Mouse (Mus musculus): ENCODE results near the gene Rplp1.

The Rplp1 gene

DNA sequence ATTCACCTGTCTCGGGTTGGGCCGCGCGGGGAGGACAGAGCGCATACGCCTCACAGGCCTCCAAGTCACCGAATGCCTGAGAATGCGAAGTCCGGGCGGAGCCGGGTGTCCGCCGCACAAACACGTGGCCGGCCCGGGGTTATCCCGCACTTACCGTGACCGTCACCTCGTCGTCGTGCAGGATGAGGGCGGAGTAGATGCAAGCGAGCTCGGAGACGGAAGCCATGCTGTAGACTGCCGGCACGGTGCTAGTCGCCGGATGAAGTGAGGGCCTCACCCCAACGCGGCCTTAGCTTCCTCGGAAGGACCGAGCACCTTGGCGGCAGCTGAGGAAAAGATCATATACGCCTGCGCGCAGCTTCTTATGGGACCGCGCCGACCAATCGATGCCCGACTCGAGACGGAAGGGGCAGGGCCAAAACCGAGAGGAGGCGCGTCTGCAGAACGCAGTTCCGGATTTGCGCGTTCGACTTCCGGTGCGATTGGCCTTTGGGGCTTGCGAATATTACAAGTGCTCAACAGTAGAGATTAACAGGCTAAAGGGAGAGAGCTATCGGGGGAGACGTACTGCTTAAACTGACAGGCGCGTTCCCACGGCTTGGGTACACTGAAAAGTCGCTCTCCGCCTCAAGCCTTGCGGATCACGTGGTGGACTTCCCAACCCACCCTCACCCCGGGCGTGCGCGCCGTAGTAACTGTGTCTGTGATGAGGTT is at the start of gene Rplp1:
Rplp1 (minus strand) TSS at position 340 of the 714 bp plus-strand sequence.
- peak; percentile 93 for DNase-seq (ENCODE audit: extremely low spot score, low spot score)

DNA sequence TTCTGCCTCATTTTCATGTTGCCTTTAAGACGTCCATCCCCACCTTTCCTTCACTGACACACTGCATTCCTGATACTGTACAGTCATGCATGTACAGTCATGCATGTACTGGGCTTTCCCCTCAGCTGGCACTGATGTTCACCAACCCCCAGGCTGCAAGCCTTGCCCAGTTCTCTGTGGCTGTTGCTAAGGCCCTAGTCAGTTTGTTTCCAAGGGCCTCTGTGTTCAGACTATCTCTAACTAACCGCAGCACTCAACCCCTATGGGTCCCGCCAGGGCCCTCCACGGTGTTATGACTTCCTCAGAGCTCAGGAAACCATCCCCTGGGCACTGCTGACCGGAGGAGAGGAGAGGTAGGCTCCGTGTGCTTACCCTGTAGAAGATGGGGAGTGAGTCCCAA is 49.0 kb upstream of the Rplp1 start:
- DNase-seq (ENCODE audit: extremely low spot score, low spot score), result no peak

DNA sequence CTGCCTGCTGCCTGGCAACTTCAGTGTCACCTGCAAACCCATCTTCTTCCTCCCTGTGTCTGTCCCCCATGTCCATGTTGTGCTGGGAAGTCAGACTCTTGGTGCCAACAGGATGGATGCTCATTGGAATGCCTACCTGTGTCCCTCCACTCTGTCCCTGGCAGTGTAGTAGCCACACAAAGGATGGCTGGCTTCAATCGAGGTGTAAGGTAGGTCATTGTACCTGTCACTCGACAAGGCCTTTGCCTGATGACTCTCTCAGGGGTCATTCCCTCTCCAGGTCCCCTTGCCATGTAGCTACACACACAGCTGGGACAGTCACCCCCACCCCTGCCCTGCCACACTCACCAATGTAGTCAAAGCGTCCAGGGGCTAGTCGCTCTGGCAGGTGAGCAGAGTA is 46.8 kb upstream of the Rplp1 start:
- DNase-seq (ENCODE audit: extremely low spot score, low spot score), result no peak

DNA sequence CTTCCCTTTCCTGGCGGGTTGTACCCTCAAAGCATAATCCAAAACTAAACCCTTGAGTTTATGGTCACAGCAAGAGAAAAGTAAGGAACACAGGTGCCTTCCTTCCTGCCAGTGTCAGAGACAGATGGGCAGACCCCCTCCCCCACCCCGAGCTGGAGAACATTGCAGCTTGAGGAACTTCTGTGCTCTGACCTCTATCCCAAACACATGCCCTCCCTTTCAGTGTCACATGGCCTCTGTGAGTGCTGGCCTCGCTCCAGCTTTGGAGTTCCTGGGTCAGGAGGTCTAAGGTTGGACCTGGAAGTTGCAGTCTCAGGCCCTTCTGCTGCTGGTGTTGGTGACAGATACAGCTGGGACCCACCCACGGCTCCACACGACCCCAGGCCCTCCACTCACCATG is 46.4 kb upstream of the Rplp1 start:
- DNase-seq (ENCODE audit: extremely low spot score, low spot score), result no peak

DNA sequence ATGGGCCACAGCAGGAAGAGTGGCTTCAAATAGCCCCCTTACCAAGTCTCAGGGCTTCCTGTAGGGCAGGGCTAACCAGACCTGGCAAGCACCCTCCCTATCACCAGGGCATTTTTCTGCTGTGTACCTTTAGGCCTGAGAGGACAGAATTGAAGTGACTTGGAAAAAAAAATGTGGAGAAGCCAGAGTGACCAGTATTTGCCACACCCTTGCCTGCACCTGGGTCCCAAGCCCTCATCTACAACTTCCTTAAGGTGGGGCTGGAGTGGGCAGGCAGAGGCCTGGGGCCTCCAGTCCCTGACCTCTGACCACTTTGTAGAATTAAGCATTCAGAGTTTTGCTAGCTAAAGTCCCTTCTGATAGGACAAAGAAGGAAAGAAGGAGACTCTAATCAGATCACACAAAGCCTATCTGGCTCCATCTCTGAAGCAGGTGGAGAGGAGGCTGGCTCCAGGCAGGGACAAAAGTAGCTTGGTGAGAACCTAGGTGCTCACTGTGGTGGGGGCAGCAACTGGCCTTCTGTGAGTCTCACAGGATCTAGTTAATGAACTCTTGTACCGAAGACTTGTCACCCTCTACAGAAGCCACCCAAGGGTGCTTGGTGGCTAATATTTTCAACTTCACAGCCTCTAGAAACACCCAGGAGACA is 45.7 kb upstream of the Rplp1 start:
- no peak for DNase-seq (ENCODE audit: extremely low spot score, low spot score)

DNA sequence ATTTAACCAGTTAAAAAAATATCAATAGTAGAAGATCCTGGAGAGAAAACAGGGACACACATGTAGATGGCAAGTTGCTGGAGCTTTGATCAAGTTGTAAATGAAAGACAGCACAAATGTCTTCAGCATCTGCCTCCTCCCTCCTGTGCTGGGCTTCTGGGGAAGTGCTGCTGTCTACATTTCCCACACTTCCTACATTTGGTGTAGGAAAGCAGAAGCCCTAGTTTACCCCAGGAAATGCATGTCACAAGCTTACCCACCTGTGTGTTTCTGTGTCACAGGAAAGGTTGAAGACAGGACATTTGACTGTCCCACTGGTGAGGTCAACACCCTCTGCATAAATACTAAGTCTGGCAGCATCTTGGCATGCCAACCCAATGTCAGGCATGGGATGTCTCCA is 40.4 kb upstream of the Rplp1 start:
- no peak for DNase-seq (ENCODE audit: extremely low spot score, low spot score)

DNA sequence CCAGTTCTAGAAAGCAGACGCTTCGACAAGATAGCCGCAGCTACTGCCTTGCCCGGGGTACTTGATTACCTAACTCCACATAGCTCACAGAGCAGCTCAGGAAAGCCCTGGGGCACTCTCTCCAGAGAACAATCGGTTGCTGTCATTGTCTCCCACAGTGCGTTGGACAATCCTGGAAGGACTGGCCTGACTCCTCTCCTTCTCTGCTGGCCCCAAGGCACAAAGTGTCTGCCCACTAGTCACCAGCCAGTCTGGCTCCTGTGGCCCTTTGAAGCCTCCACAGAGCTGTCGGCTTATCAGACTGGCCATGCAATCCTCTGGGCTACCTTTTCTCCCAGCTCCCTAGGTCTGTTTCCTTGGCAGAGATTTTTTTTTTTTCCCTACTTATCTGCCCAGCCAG is 37.9 kb upstream of the Rplp1 start:
- no peak for DNase-seq (ENCODE audit: extremely low spot score, low spot score)

DNA sequence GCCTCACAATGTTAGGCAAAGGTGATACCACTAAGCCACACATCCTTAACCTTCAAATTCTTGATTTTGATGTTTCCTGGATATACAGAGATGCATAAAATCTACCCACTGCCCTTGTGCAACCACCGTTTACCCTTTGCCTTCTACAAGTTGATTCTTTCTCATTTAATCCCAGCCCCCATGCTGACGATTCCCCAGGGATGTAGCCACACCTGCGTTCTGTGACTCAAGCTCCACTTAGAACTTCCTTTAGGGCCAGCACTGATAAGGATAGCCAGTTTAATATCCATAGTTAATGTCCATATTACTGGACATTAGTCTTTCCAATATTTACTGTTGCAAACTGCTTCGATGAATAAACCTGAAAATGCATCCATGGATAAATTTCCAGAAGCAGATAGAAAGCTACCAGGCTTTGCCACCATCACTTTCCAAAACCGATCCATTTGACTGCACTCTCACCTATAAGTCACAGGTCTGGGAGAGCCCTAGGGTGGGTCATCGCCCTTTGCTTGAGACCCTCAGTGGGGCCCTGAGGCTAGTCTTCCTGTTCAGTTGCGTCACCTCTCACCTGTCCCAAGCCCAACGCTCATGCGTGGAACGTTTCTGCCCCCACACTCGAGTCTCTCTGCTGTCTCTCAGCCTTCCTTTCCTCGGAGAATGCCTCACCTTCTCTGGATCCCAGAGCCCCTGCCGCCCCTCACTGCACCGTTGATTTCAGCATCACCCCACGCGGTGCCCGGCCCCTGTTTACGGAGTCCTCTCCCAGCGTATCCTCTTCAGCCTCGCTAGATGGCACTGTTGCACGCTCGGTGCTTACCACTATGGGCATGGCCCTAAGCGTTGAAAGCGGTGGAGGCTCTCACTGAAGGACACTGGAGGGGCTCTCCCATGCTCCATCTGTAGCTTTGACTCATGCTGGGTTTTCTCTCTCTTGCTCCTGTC is 33.3 kb upstream of the Rplp1 start:
- peak; percentile 79 for DNase-seq (ENCODE audit: extremely low spot score, low spot score)

DNA sequence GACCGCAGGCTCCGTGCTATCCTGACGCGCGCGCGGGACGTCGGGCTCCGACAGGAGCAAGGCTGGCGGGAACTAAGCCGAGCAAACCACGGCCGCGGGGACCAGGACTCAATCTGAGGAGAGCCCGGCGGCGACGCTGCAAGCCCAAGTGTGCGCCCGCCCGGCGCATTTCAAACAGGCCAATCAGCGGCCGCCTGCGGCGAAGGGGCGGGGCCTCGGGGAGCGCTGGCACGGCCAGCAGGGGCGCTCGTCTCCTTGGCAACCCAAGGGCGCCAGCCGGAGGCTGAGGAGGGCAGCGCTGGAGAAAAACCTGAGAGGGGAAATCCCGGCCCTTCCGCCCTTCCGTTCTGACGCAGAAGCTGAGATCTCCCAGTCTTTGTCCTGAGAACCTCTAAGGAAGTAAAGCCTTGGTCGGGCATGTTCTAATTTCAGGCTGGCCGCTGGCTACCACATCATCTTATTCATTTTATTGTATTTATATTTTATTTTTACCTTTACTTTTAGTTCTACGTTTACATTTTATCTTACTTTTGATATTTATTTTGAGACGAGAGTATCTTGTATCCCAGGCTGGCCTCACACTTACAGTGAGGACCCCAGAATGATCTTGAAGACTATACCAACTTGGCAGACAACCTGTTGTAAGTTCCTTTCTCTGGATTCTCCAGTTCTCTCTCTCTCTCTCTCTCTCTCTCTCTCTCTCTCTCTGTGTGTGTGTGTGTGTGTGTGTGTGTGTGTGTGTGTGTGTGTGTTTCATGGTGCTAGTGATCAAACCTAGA is 32.5 kb upstream of the Rplp1 start, which contains the start of gene Kif23:
Kif23 (minus strand) TSS at position 152 of the 779 bp plus-strand sequence.
- peak; percentile 99 for DNase-seq (ENCODE audit: extremely low spot score, low spot score)

DNA sequence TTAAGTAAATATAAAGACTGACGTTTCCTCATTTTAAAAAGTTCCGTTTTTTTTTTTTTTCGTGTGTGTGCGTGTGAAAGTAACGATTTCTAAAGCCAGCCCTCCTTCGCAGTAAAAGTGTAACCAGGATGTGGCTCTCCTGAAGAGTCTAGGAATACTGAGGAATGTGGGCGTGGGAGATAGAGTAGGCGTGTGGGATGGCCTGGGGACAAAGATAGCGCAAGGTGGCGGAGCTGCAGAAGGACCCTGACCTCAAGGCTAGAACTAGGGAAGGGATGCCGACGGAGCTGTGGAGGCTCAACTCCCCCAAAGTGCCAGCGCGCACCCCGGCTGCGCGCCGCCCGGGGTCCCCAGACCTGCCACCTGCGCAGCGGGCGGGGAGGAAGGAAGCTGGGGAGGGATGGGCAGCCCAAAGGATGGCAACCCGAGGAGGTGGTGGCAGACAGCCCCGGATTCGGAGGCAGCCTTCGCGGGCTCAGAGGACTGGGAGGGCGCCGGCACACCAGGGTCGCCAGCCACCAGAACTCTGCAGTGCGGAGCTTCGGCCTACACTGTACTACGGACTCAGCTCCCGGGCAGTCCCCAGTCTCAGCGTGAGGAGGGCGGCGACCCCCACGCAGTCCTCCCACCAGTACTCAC is 31.8 kb upstream of the Rplp1 start:
- no peak for DNase-seq (ENCODE audit: extremely low spot score, low spot score)

DNA sequence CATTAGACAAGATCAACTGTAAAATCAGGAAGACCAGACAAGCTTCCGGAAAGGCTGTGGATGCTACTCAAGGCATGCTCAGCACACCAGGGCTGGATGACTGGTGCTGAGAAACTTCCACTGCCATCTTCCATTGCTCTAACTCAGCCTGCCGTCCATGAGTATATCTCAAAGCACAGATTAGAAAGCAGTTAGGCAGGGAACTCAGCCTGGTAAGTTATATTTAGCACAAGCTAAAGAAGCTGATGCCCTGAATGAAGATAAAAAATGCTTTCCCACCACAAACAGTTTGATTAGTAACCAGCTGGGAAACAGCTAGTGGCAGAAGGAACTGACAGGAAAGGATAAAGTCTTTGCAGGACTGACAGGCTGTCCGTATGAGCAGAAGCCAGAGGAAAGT is 26.7 kb upstream of the Rplp1 start:
- DNase-seq (ENCODE audit: extremely low spot score, low spot score), result no peak

DNA sequence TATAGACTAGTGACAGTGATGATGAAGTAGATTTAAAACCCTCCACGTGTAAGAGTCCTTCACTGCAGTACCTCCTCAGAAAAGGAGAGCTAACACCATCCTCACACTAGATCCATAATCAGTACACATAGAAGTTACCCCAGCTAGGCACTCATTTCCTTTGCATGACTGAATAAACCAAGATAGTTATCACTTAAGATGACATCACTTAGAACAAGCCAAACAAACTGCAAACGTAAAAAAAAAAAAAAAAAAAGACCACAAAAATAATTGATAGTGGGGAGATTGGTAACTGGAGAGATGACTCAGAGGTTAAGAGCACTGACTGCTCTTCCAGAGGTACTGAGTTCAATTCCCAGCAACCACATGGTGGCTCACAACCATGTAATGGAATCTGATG is 19.0 kb upstream of the Rplp1 start:
- DNase-seq (ENCODE audit: extremely low spot score, low spot score), result no peak

DNA sequence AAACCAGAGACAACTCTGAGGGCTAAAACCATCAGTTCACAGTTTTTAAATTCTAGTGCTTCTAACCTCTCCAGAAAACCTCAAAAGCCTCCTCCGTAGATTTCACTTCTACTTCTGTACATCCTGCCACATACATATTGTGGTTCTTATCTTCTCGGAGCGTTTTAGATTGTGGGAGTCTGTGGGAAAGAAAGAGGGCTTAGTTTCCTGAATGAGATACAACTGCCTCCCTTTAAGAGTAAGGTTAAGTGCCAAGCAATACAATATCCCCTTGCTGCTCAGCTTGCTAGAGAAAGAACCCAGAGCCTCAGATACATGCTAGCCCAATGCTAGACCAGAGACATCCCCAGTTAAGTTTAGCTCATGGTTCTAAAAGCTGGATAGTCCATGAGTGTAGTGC is 17.7 kb upstream of the Rplp1 start:
- DNase-seq (ENCODE audit: extremely low spot score, low spot score), result no peak

DNA sequence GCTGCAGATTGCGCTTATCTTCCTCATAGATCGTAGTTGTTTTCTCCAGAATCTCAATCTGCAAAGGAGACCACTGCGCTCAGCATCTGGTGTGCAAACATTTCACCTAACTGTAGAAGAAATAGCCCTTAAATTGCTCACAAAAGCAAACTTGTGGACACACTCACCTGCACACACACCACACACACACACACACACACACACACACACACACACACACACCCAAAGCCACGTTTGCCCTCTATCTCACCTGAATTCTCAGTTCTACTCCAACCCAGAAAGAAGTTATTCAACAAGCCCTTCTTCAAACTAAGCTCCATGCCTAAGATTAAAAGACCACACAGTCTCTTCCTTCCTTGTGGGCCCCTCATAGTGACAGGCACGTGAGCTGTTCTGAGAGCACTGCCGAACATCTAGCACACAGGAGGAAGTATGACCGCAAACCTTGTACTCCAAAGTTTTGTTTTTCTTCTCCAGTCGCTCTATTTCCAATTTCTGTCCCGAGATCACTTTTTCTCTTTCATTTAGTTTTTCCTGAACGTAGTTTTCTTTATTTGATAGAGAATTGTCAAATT is 10.8 kb upstream of the Rplp1 start:
- DNase-seq (ENCODE audit: extremely low spot score, low spot score), result no peak

DNA sequence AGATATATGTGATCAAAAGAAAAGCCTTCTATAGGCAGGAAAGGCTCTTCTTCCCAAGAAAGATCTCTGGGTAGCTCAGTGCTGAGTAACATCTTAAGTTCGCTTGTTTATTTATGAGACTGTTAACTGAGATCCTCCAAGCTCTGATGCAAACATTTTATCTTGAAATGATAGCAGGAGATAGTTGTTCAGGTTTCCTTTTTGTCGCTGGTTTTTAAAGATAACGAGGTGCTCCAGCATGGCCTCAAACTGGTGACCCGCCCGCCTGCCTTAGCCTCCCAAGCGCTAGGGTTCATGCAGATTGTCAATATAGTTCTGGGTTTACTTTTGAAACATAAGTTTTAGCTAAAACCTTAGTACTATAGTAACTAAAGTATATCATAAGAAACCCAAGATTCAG is 6.0 kb upstream of the Rplp1 start:
- DNase-seq (ENCODE audit: extremely low spot score, low spot score), result no peak

DNA sequence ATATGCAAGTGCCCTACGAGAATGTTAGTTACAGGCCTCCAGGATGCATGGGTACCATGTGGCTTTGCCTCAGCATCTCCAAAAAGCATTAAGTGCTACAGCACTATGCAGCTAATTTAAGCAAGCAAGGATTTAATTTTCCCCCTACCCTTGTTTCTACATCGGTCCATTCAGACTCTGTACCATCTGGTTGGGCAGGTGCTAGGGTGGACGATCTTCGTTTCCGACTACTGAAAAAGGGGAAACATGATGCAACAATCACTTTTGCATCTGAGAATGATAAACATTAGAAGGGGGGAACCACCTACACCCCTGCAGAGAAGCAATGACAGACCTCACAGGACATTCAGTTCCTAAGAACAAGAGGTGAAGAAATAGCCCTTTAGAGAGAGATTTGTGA is 5.1 kb upstream of the Rplp1 start:
- no peak for DNase-seq (ENCODE audit: extremely low spot score, low spot score)

DNA sequence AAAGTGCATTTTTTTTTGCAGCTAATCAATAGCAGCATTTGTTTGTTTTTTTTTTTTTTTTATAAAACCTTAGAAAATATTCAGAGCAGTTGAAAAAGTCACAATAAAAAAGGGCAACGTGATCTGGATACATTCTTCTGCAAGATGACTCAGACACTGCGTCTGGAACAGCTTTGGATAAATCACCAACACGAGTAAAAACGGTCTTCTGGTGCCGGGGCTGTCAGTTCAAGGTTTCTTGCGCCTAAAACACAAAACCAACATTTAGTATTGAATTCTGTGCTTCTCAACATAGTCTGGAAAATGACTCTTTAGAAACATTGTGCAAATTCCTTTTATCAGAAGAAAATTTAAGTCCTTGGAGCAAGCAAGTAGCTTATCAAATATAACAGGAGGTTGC is 3.1 kb upstream of the Rplp1 start:
- DNase-seq (ENCODE audit: extremely low spot score, low spot score), result no peak

DNA sequence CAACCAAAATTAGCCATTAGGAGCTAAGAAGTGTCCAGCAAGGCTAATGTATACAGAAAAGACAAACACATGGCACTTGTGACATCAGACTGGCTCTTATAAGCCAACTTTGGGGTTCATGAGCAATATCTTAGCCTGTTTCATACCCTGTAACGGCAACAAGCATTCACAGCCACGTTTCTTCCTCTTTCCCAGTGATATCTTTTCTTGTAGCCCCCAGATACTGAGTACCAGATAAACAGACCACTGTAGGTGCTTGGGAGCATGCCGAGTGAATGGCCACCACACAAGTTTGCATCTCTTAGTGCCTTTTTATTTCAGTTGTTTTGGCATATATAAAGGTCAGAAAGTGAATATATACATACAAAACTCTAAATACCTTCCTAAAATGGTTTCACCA is 2.6 kb upstream of the Rplp1 start:
- no peak for DNase-seq (ENCODE audit: extremely low spot score, low spot score)

DNA sequence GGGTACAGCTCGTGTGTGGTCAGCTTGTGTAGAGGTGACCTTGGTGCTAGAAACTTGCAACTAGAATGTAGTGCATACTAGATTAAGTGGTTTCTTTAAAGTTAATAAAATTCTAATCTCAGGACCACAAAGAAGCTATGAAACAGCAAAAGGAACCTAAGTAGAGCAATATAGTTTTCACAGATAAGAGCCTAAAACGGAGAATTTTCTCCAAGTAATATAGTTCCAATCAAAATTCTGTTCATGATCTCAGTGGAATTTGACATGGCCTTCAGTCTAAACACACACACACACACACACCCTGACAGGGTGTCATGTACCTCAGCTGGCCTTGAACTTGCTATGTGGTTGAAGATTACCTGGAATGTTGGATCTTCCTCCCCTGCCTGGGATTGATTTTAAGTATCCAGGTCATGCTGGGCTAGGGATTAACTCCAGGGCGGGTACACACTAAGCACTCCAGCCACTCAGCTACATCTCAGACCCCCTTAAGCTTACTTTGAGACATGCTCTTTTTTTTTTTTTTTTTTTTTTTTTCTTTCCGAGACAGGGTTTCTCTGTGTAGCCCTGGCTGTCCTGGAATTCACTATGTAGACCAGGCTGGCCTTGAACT is 1.2 kb upstream of the Rplp1 start:
- no peak for DNase-seq (ENCODE audit: extremely low spot score, low spot score)

DNA sequence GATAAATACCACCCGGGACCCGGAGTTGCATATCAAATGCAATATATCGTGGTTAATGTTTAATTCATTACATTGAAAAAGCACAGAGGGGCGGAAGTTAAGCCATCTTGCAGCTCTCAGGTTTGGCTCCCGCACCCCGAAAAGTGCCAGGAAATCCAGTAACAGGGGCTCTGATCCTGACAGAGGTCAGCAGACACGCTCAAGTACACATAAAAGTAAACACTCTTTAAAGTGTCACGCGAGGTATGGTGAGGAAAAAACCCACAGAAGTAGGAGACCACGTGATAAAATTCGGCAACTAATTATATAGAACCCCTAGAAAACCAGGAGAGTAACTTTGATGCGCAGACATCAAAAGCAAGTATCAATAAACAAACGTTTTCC is 567 bp upstream of the Rplp1 start:
- DNase-seq (ENCODE audit: extremely low spot score, low spot score), result no peak
